In genomic region chr5:36312926-36313325, GRCm38 (mm10) we compare ENCODE assay signal across 11 mouse cellular contexts.
DNase-seq lines count a peak whose midpoint lies in the region; ATAC-seq and TF ChIP-seq lines count a peak whose summit lies in the region.
"Had no signal": no experiment of that assay in that cellular context is flagged by ENCODE, and none has a peak within 500 bp of the region (broad histone marks: within the 10 kb centered on the region; RNA-seq: fewer than 3 reads in every experiment).

No protein-coding gene starts in this region.

- DNase-seq in forebrain, postnatal 0 days: no peak
- DNase-seq in lung, postnatal 10 days: peak; percentile 39
- DNase-seq in lung, postnatal 4 days: no peak
- DNase-seq in limb, embryonic 10.5 days (ENCODE audit: low spot score): no peak
- no peak for DNase-seq in left cerebral cortex, postnatal 36 days (ENCODE audit: low spot score in 2 of 2)
- no peak for DNase-seq in thymus, postnatal 10 days (ENCODE audit: low spot score in 2 of 2)

- WGBS in forebrain, embryonic 12.5 days: 79% methylated on average over 6 of the region's 6 CpGs
- WGBS in forebrain, postnatal 0 days: 47% methylated on average over 6 of the region's 6 CpGs
- WGBS in forebrain, embryonic 13.5 days: 52% methylated on average over 6 of the region's 6 CpGs
- 83% methylated on average over 6 of the region's 6 CpGs for WGBS in limb, embryonic 10.5 days

- H3K4me3 ChIP-seq in forebrain, embryonic 12.5 days (replicated peaks): no peak overlapping the region
- H3K4me3 ChIP-seq in forebrain, postnatal 0 days (ENCODE audit: low read depth, low read length): no peak overlapping the region
- H3K4me3 ChIP-seq in forebrain, embryonic 13.5 days: no peak overlapping the region
- H3K4me3 ChIP-seq in limb, embryonic 10.5 days: no peak overlapping the region
- H3K4me3 ChIP-seq: erythroblast, embryonic 14.5 days; stomach, embryonic 15.5 days had no signal

- H3K4me2 ChIP-seq in forebrain, embryonic 12.5 days: no peak overlapping the region
- H3K4me2 ChIP-seq in forebrain, postnatal 0 days (ENCODE audit: low read depth): no peak overlapping the region
- no peak overlapping the region for H3K4me2 ChIP-seq in forebrain, embryonic 13.5 days

- H3K27ac ChIP-seq in forebrain, embryonic 12.5 days: peak overlapping the region; percentile 56; the same call in 1 of the 2 replicates
- H3K27ac ChIP-seq in forebrain, postnatal 0 days (ENCODE audit: low read depth, low read length): no peak overlapping the region
- H3K27ac ChIP-seq in forebrain, embryonic 13.5 days: no peak overlapping the region
- peak overlapping the region; percentile 72 for H3K27ac ChIP-seq in limb, embryonic 10.5 days
- H3K27ac ChIP-seq: liver, embryonic 14.5 days had no signal

- 0 out of 2 replicates have a peak overlapping the region, but pooled peaks have one; percentile 27 for H3K9ac ChIP-seq in forebrain, embryonic 12.5 days
- no peak overlapping the region for H3K9ac ChIP-seq in forebrain, postnatal 0 days
- 0 out of 2 replicates have a peak overlapping the region, but pooled peaks have one; percentile 36 for H3K9ac ChIP-seq in forebrain, embryonic 13.5 days
- H3K9ac ChIP-seq: liver, embryonic 14.5 days; stomach, embryonic 15.5 days had no signal

- TF ChIP-seq CTCF in forebrain, postnatal 0 days (IDR thresholded peaks at IDR 0.05; ENCODE audit: low read depth): no peak

- H3K36me3 ChIP-seq in forebrain, embryonic 12.5 days (replicated peaks): no peaks in the 10 kb centered on the region
- H3K36me3 ChIP-seq in forebrain, postnatal 0 days (ENCODE audit: insufficient read depth): no peaks in the 10 kb centered on the region
- H3K36me3 ChIP-seq in forebrain, embryonic 13.5 days (ENCODE audit: poor library complexity, severe bottlenecking): no peaks in the 10 kb centered on the region
- no peaks in the 10 kb centered on the region for H3K36me3 ChIP-seq in limb, embryonic 10.5 days
- H3K36me3 ChIP-seq: stomach, embryonic 15.5 days had no signal

- no peaks in the 10 kb centered on the region for H3K9me3 ChIP-seq in forebrain, embryonic 12.5 days
- no peaks in the 10 kb centered on the region for H3K9me3 ChIP-seq in forebrain, postnatal 0 days (ENCODE audit: low read length)
- H3K9me3 ChIP-seq in forebrain, embryonic 13.5 days (replicated peaks): no peaks in the 10 kb centered on the region
- H3K9me3 ChIP-seq in limb, embryonic 10.5 days (replicated peaks): no peaks in the 10 kb centered on the region
- H3K9me3 ChIP-seq: stomach, embryonic 15.5 days had no signal

- intact Hi-C loops in left cerebral cortex, postnatal 36 days (cut with DNase I): no loop called here

- ATAC-seq in forebrain, embryonic 12.5 days (ENCODE audit: low FRiP score): no peak
- ATAC-seq in forebrain, postnatal 0 days: no peak
- ATAC-seq in forebrain, embryonic 13.5 days: no peak

- peaks cover 29% of the 10 kb centered on the region for H3K4me1 ChIP-seq in forebrain, embryonic 12.5 days
- peaks cover 4% of the 10 kb centered on the region; the same call in 1 of the 2 replicates for H3K4me1 ChIP-seq in forebrain, postnatal 0 days (ENCODE audit: insufficient read depth)
- H3K4me1 ChIP-seq in forebrain, embryonic 13.5 days: peaks cover 26% of the 10 kb centered on the region
- peaks cover 29% of the 10 kb centered on the region for H3K4me1 ChIP-seq in limb, embryonic 10.5 days

- no peaks in the 10 kb centered on the region for H3K27me3 ChIP-seq in forebrain, embryonic 12.5 days
- no peaks in the 10 kb centered on the region for H3K27me3 ChIP-seq in forebrain, postnatal 0 days (ENCODE audit: insufficient read depth, low read length)
- no peaks in the 10 kb centered on the region for H3K27me3 ChIP-seq in forebrain, embryonic 13.5 days
- H3K27me3 ChIP-seq in limb, embryonic 10.5 days (ENCODE audit: low read depth, poor library complexity, severe bottlenecking): no peaks in the 10 kb centered on the region
- H3K27me3 ChIP-seq: stomach, embryonic 15.5 days had no signal

Comparison
In these comparisons a context has a peak if more than half of its experiments do, and no peak if none do; other contexts are left out.
1. H3K27ac ChIP-seq: peak in forebrain, embryonic 12.5 days (single experiment) and limb, embryonic 10.5 days (single experiment); none in forebrain, postnatal 0 days (single experiment) and forebrain, embryonic 13.5 days (single experiment).